In the genomic region with DNA sequence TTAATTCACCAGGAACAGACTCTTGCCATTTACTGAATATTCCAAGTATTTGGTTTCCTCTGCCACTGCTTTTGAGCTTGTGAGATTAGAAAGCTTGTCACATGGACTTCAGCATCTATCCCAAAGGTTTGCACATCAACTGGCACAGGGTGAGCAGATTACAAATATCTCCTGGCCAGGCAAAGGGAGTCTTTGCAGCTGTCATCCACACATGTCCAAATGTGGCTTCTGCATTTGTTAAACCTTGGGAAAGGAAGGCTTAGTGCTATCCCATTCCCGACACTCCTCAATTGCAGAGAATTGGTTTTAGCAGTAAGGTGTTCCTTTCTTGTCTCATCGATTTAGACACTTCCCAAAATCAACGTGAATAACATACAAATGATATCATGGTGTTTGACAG, we compare ENCODE assay signal across 25 mouse cellular contexts.
"Had no signal": no experiment of that assay in that cellular context is flagged by ENCODE, and none has a peak within 500 bp of the region (broad histone marks: within the 10 kb centered on the region; RNA-seq: fewer than 3 reads in every experiment).

No protein-coding gene starts in this region.

- H3K27me3 ChIP-seq: embryonic facial prominence, embryonic 12.5 days; embryonic facial prominence, embryonic 13.5 days; embryonic facial prominence, embryonic 15.5 days; forebrain, embryonic 13.5 days; forebrain, embryonic 15.5 days had no signal

- DNase-seq: cerebellum, adult 8-10 months; cerebellum, adult 9-10 months; cerebellum, adult 9-11 months; cerebellum, postnatal 10 days; cerebellum, postnatal 14 days; cerebellum, postnatal 36 days; embryo, embryonic 11 days; forebrain, postnatal 0 days; gastrocnemius, adult 2 months; gastrocnemius, postnatal 10 days; gastrocnemius, postnatal 14 days; gastrocnemius, postnatal 25 days; gastrocnemius, postnatal 36 days; heart, adult 11 months; heart, adult 18-20 months; heart, adult 2 months had no signal

- H3K36me3 ChIP-seq: embryonic facial prominence, embryonic 10.5 days; embryonic facial prominence, embryonic 12.5 days; embryonic facial prominence, embryonic 13.5 days; embryonic facial prominence, embryonic 15.5 days; forebrain, embryonic 10.5 days; forebrain, embryonic 12.5 days; forebrain, embryonic 15.5 days had no signal

- H3K4me2 ChIP-seq: embryonic facial prominence, embryonic 12.5 days; embryonic facial prominence, embryonic 13.5 days; embryonic facial prominence, embryonic 15.5 days; forebrain, embryonic 12.5 days; forebrain, embryonic 13.5 days; forebrain, embryonic 15.5 days had no signal

- H3K4me3 ChIP-seq: embryonic facial prominence, embryonic 10.5 days; embryonic facial prominence, embryonic 12.5 days; embryonic facial prominence, embryonic 13.5 days; embryonic facial prominence, embryonic 15.5 days; erythroblast, embryonic 14.5 days; forebrain, embryonic 10.5 days; forebrain, embryonic 12.5 days; forebrain, embryonic 13.5 days; forebrain, embryonic 15.5 days; gastrocnemius, adult 2 months; heart, adult 2 months had no signal
